Mouse (Mus musculus): ENCODE data around the gene Podn.
"Not testable (repeated sequence)": the region's sequence is repeated elsewhere in the genome, so short reads cannot be mapped to it uniquely, and the experiment has no call there.

Podn gene

GRCm38 (mm10) chr4:108096345-108096744, at the start of gene Podn:
Gene Podn (minus strand): TSS chr4:108096445.
- in situ Hi-C loops (cut with MboI, MseI) = loop anchor here (5.0 kb wide), 1 partner anchor 99 kb away; no protein-coding TSS in a partner anchor

- in situ Hi-C loops (cut with MboI, MseI) = not testable (repeated sequence)
Measured at GRCm38 (mm10) chr4:108145554-108145953, 49.3 kb upstream of the Podn start.

- in situ Hi-C loops (cut with MboI, MseI) = loop anchor here (5.0 kb wide), 1 partner anchor 32 kb away; no protein-coding TSS in a partner anchor
Measured at GRCm38 (mm10) chr4:108144880-108145279, 48.6 kb upstream of the Podn start, which contains the start of gene Scp2. Gene Scp2 (minus strand): TSS chr4:108144998.

DNA sequence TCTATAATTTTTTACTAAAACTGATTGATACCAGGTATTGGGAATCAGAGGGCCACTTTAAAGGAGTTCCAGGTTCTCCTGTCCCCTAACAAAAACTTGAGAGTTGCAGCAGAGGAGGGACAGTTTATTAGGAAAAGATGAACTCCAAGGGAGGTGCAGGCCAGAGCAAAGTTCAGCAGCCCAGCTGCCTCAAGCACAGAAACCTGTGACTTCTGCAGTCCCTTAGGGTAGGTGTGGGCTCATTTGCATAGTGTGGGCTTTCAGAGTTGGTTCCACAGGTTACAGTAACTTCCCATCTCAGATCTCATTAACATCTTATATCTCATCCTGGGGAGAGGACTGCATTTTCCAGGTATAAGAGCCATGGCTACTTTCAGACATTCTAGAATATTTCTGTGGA, 47.5 kb upstream of the Podn start:
- in situ Hi-C loops (cut with MboI, MseI) = loop anchor here (5.0 kb wide), 1 partner anchor 34 kb away; no protein-coding TSS in a partner anchor

GRCm38 (mm10) chr4:108143178-108143577, 46.9 kb upstream of the Podn start:
- in situ Hi-C loops (cut with MboI, MseI) = loop anchor here (5.0 kb wide), 1 partner anchor 34 kb away; no protein-coding TSS in a partner anchor

GRCm38 (mm10) chr4:108136938-108137337, 40.7 kb upstream of the Podn start:
- in situ Hi-C loops (cut with MboI, MseI) = no loop called here

DNA sequence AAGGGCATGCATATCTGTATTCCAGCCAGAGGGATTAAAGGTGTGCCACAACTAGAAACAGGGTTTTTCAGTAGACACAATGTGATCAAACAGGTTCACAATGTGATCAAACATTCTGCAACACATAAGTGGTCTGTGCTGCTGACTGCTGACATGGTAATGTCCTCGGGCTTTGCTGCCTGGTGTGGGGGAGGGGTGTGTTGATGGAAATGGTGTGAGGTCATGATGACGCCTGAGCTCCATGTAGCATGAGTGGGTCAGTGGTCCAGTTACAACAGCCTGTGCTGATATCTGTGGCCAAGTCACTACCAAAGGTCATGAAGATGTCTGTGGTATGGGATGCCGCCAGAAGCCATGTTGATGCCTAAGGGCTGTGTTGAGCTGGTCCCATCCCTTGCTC, 34.2 kb upstream of the Podn start:
- in situ Hi-C loops (cut with MboI, MseI) = no loop called here

- in situ Hi-C loops (cut with MboI, MseI) = loop anchor here (10.0 kb wide), 2 partner anchors 296 to 394 kb away; no protein-coding TSS in a partner anchor
Measured at GRCm38 (mm10) chr4:108128339-108128738, 32.1 kb upstream of the Podn start.

DNA sequence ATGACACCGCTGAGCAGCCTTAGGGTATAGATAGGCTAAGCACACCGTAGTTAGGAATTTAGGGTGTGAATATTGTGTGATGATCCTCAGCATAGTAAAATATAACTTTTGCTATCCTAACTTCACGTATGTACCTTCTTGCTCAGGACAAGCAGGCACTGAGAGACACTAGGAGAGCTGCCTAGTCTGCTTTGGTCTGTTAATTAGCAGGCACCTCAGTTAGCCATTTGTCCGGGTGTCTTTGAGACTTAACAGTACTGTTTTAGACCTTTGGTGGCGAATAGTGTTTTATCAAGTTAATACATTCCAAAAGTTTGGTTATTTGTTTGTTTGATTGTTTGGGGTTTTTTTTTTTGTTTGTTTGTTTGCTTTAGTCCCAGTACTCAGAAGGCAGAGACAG, 31.3 kb upstream of the Podn start:
- in situ Hi-C loops (cut with MboI, MseI) = loop anchor here (10.0 kb wide), 2 partner anchors 297 to 393 kb away; no protein-coding TSS in a partner anchor

DNA sequence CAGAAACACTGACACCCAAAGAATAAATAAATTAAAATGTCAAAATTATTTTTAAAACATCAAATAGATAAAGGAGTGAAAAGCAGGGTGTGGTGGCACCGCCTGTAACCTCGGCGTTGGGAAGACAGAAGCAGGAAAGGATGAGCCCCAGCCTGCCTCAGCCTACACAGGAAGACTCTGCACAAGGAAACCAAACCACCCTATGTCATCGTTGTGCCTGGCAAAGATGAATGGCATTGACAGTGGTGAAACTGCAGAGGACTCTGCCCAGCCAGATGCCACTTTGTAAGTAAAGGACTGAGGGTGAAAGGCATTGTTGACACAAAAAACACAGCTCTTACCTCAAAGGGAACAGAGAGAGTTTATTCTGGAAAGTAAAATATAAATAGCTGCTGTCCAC, 30.0 kb upstream of the Podn start:
- in situ Hi-C loops (cut with MboI, MseI) = loop anchor here (10.0 kb wide), 2 partner anchors 299 to 391 kb away; no protein-coding TSS in a partner anchor

DNA sequence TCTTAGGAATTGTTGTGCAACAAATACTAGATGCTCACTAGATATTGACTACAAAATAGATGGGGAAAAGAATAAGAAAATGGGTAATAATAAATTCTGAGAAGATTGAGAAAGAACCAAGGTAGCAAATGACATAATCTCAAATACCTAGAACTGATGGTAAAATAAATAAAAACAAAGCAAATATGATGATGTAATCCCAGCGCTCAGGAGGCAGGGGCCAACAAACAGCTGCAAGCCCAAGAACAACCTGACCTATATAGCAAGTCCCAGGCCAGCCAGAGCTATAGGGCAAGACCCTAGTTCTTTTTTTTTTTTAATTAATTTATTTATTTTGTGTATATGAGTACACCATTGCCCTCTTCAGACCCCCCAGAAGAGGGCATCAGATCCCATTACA, 27.9 kb upstream of the Podn start:
- in situ Hi-C loops (cut with MboI, MseI) = loop anchor here (10.0 kb wide), 2 partner anchors 301 to 389 kb away; no protein-coding TSS in a partner anchor

- in situ Hi-C loops (cut with MboI, MseI) = no loop called here
Measured at GRCm38 (mm10) chr4:108117924-108118876, 22.0 kb upstream of the Podn start.

- in situ Hi-C loops (cut with MboI, MseI) = no loop called here
Measured at GRCm38 (mm10) chr4:108117488-108117887, 21.2 kb upstream of the Podn start.

DNA sequence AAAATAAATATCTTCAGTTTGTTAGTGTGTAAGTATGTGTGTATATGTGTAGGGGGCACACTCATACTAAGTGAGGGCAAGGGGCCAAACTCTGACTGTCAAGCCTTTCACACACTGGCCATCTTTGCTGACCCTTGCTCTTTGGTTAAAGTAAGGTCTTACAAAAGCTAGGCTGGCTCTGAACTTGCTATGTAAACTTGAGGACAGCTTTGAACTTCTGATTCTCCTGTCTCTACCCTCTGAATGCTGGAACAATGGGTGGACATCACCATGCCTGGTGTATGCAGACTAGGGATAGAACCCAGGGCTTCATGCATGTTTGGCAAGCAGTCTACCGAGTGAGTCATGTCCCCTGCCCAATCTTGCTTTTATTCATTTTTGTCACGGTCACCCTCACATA, 20.2 kb upstream of the Podn start:
- in situ Hi-C loops (cut with MboI, MseI) = no loop called here

DNA sequence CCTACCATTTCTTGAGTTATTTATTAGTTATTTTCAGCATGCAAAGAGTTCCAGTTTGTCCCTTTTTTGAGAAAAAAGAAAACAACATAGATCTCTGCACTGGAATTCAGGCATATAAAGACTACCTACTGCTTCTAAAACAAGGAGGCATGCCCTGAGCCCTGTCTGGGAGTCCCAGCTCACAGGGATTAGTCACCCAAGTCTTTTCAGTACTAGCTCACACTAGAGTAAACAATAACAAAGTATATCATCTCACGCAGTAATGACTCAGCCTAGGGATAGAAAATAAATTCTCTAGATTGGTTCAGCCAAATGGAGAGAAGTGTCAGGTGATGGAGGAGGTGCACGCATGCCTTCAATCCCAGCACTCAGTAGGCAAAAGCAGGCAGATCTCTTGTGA, 14.5 kb upstream of the Podn start:
- in situ Hi-C loops (cut with MboI, MseI) = no loop called here

DNA sequence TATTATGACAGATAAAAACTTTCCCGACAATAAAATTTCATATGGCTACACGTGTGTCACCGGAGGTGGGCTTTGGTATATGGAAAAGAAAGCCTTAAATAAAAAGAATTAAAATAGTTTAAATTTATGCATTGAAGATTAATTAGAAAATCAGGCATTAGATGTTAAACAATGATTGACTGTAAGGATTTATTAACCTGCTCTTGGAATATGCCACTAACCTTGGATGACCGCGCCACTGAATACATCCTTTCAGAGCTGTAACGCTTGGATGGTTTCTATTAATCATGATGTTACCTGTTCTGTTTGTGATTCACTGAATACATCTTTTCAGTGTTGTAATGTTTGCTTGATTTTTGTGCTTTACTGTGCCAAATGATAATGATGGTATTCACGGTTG, 13.5 kb upstream of the Podn start:
- in situ Hi-C loops (cut with MboI, MseI) = no loop called here

- in situ Hi-C loops (cut with MboI, MseI) = no loop called here
Measured at GRCm38 (mm10) chr4:108092741-108093397, 3.4 kb downstream of the Podn start.

DNA sequence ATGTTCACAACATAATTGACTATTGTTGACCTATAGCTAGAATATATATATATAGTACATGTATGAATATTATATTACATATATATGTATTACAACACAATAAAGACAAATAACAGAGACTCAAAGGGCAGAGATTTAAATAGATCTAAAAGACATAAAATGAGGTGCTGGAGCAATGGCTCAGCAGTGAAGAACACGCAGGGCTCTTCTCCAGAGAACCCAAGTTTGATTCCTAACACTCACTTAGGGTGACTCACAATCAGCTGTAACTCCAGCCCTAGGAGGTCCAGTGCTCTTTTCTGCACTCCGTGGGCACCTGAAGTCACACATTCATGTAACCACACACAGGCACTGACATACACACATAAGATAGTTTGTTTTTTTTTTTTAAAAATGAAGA, 12.3 kb downstream of the Podn start:
- in situ Hi-C loops (cut with MboI, MseI) = no loop called here

GRCm38 (mm10) chr4:108083032-108083735, 13.1 kb downstream of the Podn start:
- in situ Hi-C loops (cut with MboI, MseI) = no loop called here

DNA sequence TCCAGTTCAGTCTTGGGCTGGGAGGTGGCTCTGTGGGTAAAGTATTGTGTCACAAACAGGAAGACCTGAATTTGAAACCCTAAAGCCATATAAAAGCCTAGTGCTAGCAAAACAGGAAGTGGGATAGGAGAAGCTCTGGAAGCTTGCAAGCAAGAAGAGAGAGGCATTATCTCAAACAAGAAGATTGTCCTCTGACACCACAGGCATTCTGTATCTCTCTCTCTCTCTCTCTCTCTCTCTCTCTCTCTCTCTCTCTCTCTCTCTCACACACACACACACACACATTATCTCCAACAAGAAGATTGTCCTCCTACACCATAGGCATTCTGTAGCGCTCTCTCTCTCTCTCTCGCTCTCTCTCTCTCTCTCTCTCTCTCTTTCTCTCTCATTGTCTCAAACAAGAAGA, 13.8 kb downstream of the Podn start:
- in situ Hi-C loops (cut with MboI, MseI) = no loop called here

DNA sequence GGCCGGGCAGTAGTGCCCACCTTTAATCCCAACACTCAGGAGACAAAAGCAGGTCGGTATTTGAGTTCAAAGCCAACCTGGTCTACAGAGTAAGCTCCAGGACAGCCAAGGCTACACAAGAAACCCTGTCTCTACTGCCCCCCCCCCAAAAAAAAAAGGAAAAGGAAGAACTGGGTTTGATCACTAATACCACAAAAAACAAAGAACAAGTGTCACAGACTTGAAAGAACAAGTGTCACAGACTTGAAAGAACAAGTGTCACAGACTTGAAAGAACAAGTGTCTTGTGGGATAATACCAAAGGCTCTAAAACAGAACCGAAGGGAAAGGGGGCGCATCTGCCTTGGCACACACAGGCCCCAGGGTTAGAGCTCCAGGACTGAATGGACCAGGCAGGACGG, 15.4 kb downstream of the Podn start:
- in situ Hi-C loops (cut with MboI, MseI) = no loop called here

DNA sequence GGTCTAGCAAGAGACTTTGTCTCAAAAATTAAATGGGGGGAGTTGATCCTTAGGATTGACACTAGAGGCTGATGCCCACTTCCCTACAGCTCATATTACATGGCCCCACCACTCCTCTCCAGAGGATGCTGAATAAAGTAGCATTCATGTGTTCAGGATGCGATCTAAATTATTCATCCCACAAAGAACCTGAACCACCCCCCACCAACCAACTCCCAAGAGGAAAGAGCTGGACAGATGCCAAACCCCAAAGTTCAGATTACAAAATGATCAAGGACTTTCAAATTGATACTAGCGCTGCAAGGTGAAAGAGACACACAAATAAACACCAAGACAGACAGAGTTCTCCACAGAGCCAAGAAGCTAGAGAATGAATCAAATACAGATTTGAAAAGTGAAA, 16.5 kb downstream of the Podn start:
- in situ Hi-C loops (cut with MboI, MseI) = no loop called here

Data from T-helper 1 cell (primary cell).